Mouse (Mus musculus) hindbrain, embryonic 15.5 days (tissue): ENCODE measurements around the gene Ccnq. TPM values are rescaled to one million over a fixed set of nuclear protein-coding genes. Genes with fewer than 3 reads are reported as not detected.
"Not testable (repeated sequence)": the region's sequence is repeated elsewhere in the genome, so short reads cannot be mapped to it uniquely, and the experiment has no call there.

ENCODE experiments used
- ATAC-seq: fragments of 200-750 bp; cut with Nextera tagmentation; 2 replicates; pipeline ENCODE4 v1.8.0; 2017; ENCODE audit warnings: low read depth, moderate number of reproducible peaks, moderate TSS enrichment; ENCODE audit not compliant: low FRiP score
- H3K27ac ChIP-seq: fragments of 300-500 bp; sonication (generic); replicated peaks from 2 replicates; pipeline ENCODE4 v1.5.1; 2015; ENCODE audit warnings: mild to moderate bottlenecking, inconsistent platforms
- H3K27me3 ChIP-seq: fragments of 300-500 bp; sonication (generic); 2 replicates; pipeline ENCODE4 v1.6.1; 2015; ENCODE audit warnings: control low read depth, inconsistent platforms
- H3K36me3 ChIP-seq: fragments of 300-500 bp; sonication (generic); 2 replicates; pipeline ENCODE4 v1.6.1; 2015; ENCODE audit warnings: control low read depth, inconsistent platforms
- H3K4me1 ChIP-seq: fragments of 300-500 bp; sonication (generic); replicated peaks from 2 replicates; pipeline ENCODE4 v1.6.1; 2015; ENCODE audit warnings: control low read depth, inconsistent platforms
- H3K4me2 ChIP-seq: fragments of 300-500 bp; sonication (generic); 2 replicates; pipeline ENCODE4 v1.6.1; 2015; ENCODE audit warnings: moderate library complexity, mild to moderate bottlenecking, inconsistent platforms
- H3K4me3 ChIP-seq: fragments of 300-500 bp; sonication (generic); 2 replicates; pipeline ENCODE4 v1.5.1; 2015; ENCODE audit warnings: mild to moderate bottlenecking, inconsistent platforms
- H3K9ac ChIP-seq: fragments of 300-500 bp; sonication (generic); 2 replicates; pipeline ENCODE4 v1.6.1; 2015; ENCODE audit warnings: inconsistent platforms
- H3K9me3 ChIP-seq: fragments of 300-500 bp; sonication (generic); 2 replicates; pipeline ENCODE4 v1.6.1; 2016; ENCODE audit warnings: control low read depth, inconsistent platforms
- WGBS: fragments of 180-500 bp; shearing (Covaris S2); methylation state at CpG from one replicate; pipeline ENCODE4 v1.1.7; 2015; 5-methylcytosine and 5-hydroxymethylcytosine counted together
- polyA plus RNA-seq: library from polyadenylated mRNA; unstranded; fragments of >200 nt; fragmentation: Nextera tagmentation; extraction: Ambion mirVana; gene quantifications from 2 replicates; pipeline ENCODE4 v1.2.1, GENCODE M21; 2015

Gene Ccnq
- polyA plus RNA-seq, 1 experiment from 2014 or later = 28.0 TPM

- not testable (repeated sequence) for H3K4me3 ChIP-seq, H3K4me2 ChIP-seq, ATAC-seq, H3K9ac ChIP-seq, H3K27me3 ChIP-seq, H3K9me3 ChIP-seq, H3K27ac ChIP-seq, H3K36me3 ChIP-seq
- peaks cover 11% of the 10 kb centered on the region for H3K4me1 ChIP-seq
- WGBS = 80% methylated on average over 1 of the region's 1 CpGs
Measured at GRCm38 (mm10) chr11:78754177-78754576, 2.6 kb upstream of the Ccnq start.

DNA sequence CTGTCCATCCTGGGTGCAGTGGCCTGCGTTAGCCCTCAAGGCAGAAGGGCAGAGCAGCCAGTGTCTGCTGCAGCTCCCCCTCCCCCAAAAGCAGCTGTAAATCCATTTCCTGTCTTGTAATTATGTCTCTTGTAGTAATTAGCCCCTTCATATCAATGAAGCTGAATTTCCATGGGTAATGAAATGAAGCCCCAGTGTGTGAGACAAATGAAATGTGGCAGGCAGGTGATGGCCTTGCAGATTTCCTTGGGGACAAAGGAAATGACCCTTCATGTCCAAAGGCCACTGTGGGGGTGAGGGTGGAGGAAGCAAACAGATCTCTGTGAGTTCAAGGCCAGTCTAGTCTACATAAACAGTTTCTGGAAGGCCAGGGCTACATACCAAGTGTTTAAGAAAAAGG is 1.7 kb upstream of the Ccnq start:
- Histone ChIP-seq H3K27me3 (no peaks in the 10 kb centered on the region), H3K4me1 (peaks cover 11% of the 10 kb centered on the region), H3K4me3 (no peak overlapping the region), H3K9me3 (no peaks in the 10 kb centered on the region), H3K36me3 (no peaks in the 10 kb centered on the region), H3K9ac (no peak overlapping the region), H3K27ac (no peak overlapping the region), H3K4me2 (no peak overlapping the region)
- whole genome bisulfite sequencing = 74% methylated on average over 1 of the region's 1 CpGs
- ATAC-seq = no peak

DNA sequence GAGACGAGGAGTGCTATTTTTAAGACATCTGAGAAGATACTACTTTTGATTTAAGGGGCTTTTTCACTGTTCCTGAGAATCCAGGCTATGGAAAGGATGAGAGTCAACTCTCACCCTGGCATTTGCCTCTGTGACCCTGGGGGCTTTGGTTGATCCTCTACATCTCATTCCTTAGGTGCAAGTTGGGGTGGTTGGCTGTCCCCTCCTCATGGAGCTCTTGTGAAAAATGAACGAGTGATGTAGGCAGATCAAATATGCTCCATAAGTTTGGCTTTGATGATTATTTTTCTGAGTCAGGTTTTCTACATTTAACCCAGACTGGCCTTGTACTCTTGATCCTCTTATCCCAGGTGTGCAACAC is 294 bp upstream of the Ccnq start:
- H3K4me1 ChIP-seq = peaks cover 11% of the 10 kb centered on the region
- H3K27me3 ChIP-seq = no peaks in the 10 kb centered on the region
- 9% methylated on average over 2 of the region's 2 CpGs for WGBS
- no peaks in the 10 kb centered on the region for H3K9me3 ChIP-seq
- H3K27ac ChIP-seq = peak overlapping the region; percentile 86
- H3K4me2 ChIP-seq = peak overlapping the region; percentile 67
- no peak; the same call in 1 of the 2 replicates for ATAC-seq
- H3K36me3 ChIP-seq = no peaks in the 10 kb centered on the region
- peak overlapping the region; percentile 62 for H3K9ac ChIP-seq
- H3K4me3 ChIP-seq = peak overlapping the region; percentile 58

DNA sequence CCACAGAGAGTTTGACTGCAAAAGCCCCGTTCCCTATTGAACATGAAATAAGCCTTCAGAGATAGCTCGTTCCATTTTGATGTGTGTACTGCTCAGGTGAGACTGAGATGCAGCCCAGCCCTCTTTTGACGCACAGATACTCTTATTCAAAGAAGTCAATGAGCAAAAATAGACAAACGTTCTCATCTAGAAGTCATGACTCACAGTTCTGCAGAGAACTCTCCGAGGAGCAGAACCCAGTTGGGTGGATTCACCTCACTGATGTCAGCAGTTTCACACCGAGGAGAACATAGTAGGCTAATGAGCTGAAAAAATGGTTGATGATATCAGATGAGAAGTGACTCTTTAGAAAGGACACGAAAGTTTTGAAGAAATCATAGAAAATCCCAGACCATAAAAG is 5.3 kb downstream of the Ccnq start:
- no peak overlapping the region for H3K27ac ChIP-seq
- H3K4me1 ChIP-seq = peaks cover 12% of the 10 kb centered on the region
- no peak overlapping the region for H3K4me3 ChIP-seq
- H3K9ac ChIP-seq = no peak overlapping the region
- no peaks in the 10 kb centered on the region for H3K9me3 ChIP-seq
- no peaks in the 10 kb centered on the region for H3K27me3 ChIP-seq
- no peak for ATAC-seq
- WGBS = 91% methylated on average over 7 of the region's 7 CpGs
- no peaks in the 10 kb centered on the region for H3K36me3 ChIP-seq
- no peak overlapping the region for H3K4me2 ChIP-seq

DNA sequence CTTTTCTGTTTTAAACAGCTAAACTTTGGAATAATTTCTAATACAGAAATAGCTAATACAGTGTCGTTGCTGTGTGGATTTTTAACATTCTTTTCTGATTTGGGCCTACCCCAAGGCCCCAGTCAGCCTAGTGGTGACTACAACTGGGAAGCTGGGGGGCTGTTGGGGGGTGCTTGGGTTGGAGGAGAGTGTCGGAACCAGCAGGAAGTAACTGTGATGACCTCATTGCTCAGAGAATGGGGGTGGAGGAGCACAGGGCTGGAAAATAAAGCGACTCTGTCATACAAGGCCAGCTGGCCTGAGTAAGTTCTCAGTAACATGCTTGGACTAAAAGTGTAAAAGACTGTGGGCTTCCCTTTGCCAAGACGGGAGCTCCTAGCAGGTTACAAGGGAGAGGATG is 6.1 kb downstream of the Ccnq start:
- no peaks in the 10 kb centered on the region for H3K36me3 ChIP-seq
- WGBS = 72% methylated on average over 4 of the region's 4 CpGs
- no peak overlapping the region for H3K4me2 ChIP-seq
- no peak for ATAC-seq
- peaks cover 7% of the 10 kb centered on the region for H3K4me1 ChIP-seq
- H3K27ac ChIP-seq = no peak overlapping the region
- no peak overlapping the region for H3K4me3 ChIP-seq
- H3K9ac ChIP-seq = no peak overlapping the region
- no peaks in the 10 kb centered on the region for H3K9me3 ChIP-seq
- no peaks in the 10 kb centered on the region for H3K27me3 ChIP-seq

GRCm38 (mm10) chr11:78742461-78742860 is 9.1 kb downstream of the Ccnq start:
- 0 out of 2 replicates have a peak, but pooled peaks cover 6% of the 10 kb centered on the region for H3K4me1 ChIP-seq
- no peak for ATAC-seq
- WGBS = 68% methylated on average over 3 of the region's 3 CpGs
- H3K9ac ChIP-seq = no peak overlapping the region
- no peak overlapping the region for H3K4me2 ChIP-seq
- no peak overlapping the region for H3K4me3 ChIP-seq
- H3K27me3 ChIP-seq = peaks cover 5% of the 10 kb centered on the region; the same call in 1 of the 2 replicates
- H3K36me3 ChIP-seq = no peaks in the 10 kb centered on the region
- H3K9me3 ChIP-seq = no peaks in the 10 kb centered on the region
- H3K27ac ChIP-seq = no peak overlapping the region

GRCm38 (mm10) chr11:78741958-78742357 is 9.6 kb downstream of the Ccnq start:
- H3K9ac ChIP-seq = no peak overlapping the region
- ATAC-seq = no peak
- H3K9me3 ChIP-seq = no peaks in the 10 kb centered on the region
- H3K4me2 ChIP-seq = no peak overlapping the region
- 0 out of 2 replicates have a peak, but pooled peaks cover 6% of the 10 kb centered on the region for H3K4me1 ChIP-seq
- no peak overlapping the region for H3K27ac ChIP-seq
- no peak overlapping the region for H3K4me3 ChIP-seq
- 41% methylated on average over 7 of the region's 7 CpGs for WGBS
- H3K27me3 ChIP-seq = peaks cover 5% of the 10 kb centered on the region; the same call in 1 of the 2 replicates
- H3K36me3 ChIP-seq = no peaks in the 10 kb centered on the region

DNA sequence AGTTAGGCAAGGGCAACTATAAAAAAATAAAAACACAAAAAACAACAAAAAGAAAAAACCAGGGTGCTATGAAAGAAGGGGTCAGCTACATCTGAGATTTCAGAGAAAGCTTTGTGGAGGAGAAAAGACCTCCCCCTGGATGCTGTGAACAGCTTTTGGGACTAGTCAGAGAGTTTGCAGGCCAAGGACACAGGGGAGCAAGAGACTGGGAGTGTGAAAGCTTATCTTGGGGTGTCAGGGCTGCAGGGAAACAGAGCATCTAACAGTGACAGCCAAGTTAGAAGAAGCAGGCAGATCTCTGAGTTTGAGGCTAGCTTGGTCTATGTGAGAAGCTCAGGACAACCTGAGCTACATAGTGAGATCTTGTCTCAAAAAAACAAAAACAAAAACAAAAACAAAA is 12.2 kb downstream of the Ccnq start:
- H3K27me3 ChIP-seq = peaks cover 5% of the 10 kb centered on the region; the same call in 1 of the 2 replicates
- no peak overlapping the region for H3K9ac ChIP-seq
- H3K9me3 ChIP-seq = no peaks in the 10 kb centered on the region
- no peak overlapping the region for H3K27ac ChIP-seq
- no peaks in the 10 kb centered on the region for H3K36me3 ChIP-seq
- no peak overlapping the region for H3K4me2 ChIP-seq
- H3K4me1 ChIP-seq = 0 out of 2 replicates have a peak, but pooled peaks cover 6% of the 10 kb centered on the region
- no peak overlapping the region for H3K4me3 ChIP-seq
- no peak for ATAC-seq

- no peaks in the 10 kb centered on the region for H3K9me3 ChIP-seq
- 0 out of 2 replicates have a peak, but pooled peaks cover 1% of the 10 kb centered on the region for H3K4me1 ChIP-seq
- no peak overlapping the region for H3K4me2 ChIP-seq
- no peak for ATAC-seq
- H3K27ac ChIP-seq = no peak overlapping the region
- no peak overlapping the region for H3K9ac ChIP-seq
- no peak overlapping the region for H3K4me3 ChIP-seq
- H3K36me3 ChIP-seq = no peaks in the 10 kb centered on the region
- WGBS = 47% methylated on average over 3 of the region's 3 CpGs
- peaks cover 5% of the 10 kb centered on the region; the same call in 1 of the 2 replicates for H3K27me3 ChIP-seq
Measured at GRCm38 (mm10) chr11:78736877-78737408, 14.6 kb downstream of the Ccnq start.

- Histone ChIP-seq H3K36me3 (no peaks in the 10 kb centered on the region), H3K27ac (no peak overlapping the region), H3K4me2 (no peak overlapping the region), H3K4me3 (no peak overlapping the region), H3K9me3 (no peaks in the 10 kb centered on the region), H3K27me3 (peaks cover 5% of the 10 kb centered on the region; the same call in 1 of the 2 replicates), H3K9ac (no peak overlapping the region), H3K4me1 (no peaks in the 10 kb centered on the region)
- no peak for ATAC-seq
- WGBS = 92% methylated on average over 1 of the region's 1 CpGs
Measured at GRCm38 (mm10) chr11:78735168-78735567, 16.4 kb downstream of the Ccnq start.

DNA sequence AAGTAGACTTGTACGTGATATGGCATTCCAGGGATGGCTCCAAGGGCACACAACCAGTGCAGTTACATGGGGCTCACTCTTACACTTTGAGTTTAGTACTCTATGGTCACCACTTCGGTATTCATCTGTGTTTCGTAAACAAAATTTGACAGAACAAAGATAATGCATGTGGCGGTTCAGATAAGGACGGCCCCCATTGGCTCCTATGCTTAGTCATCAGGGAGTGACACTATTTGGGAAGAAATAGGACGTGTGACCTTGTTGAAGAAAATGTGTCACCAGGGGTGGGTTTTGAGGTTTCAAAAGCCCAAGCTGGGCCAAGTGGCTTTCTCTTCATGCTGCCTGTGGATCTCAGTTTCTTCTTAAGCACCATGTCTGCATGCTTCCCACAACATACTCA is 18.9 kb downstream of the Ccnq start:
- no peak overlapping the region for H3K9ac ChIP-seq
- no peaks in the 10 kb centered on the region for H3K27me3 ChIP-seq
- no peaks in the 10 kb centered on the region for H3K36me3 ChIP-seq
- H3K4me3 ChIP-seq = no peak overlapping the region
- H3K4me1 ChIP-seq = no peaks in the 10 kb centered on the region
- 93% methylated on average over 6 of the region's 6 CpGs for WGBS
- H3K27ac ChIP-seq = no peak overlapping the region
- H3K9me3 ChIP-seq = no peaks in the 10 kb centered on the region
- no peak for ATAC-seq
- no peak overlapping the region for H3K4me2 ChIP-seq

DNA sequence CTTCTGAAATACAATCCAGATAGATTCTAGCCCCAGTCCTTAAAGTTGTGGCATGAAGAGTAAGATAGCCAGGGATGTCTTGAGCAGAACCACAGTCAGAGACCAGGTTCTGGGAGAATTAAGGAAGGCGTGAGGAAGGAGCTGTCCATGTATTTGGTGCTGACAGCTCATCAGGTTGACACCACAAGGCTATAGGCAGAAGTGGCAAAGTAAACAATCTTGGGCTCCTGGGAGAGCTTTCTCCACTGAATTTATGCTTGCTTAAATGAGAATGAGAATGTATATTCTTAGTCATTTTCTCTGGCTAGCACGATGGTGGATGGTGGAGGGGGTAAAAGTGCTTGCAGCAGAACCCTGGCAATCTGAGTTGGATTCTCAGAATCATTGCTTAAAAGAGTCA is 20.6 kb downstream of the Ccnq start:
- H3K4me2 ChIP-seq = no peak overlapping the region
- 35% methylated on average over 2 of the region's 2 CpGs for WGBS
- no peaks in the 10 kb centered on the region for H3K27me3 ChIP-seq
- no peaks in the 10 kb centered on the region for H3K4me1 ChIP-seq
- ATAC-seq = no peak
- no peaks in the 10 kb centered on the region for H3K36me3 ChIP-seq
- no peaks in the 10 kb centered on the region for H3K9me3 ChIP-seq
- no peak overlapping the region for H3K4me3 ChIP-seq
- no peak overlapping the region for H3K9ac ChIP-seq
- H3K27ac ChIP-seq = no peak overlapping the region

GRCm38 (mm10) chr11:78728041-78728440 is 23.5 kb downstream of the Ccnq start:
- H3K9me3 ChIP-seq = no peaks in the 10 kb centered on the region
- no peaks in the 10 kb centered on the region for H3K36me3 ChIP-seq
- WGBS = 74% methylated on average over 4 of the region's 4 CpGs
- H3K27me3 ChIP-seq = no peaks in the 10 kb centered on the region
- no peak overlapping the region for H3K9ac ChIP-seq
- H3K27ac ChIP-seq = no peak overlapping the region
- H3K4me2 ChIP-seq = no peak overlapping the region
- H3K4me3 ChIP-seq = no peak overlapping the region
- no peak for ATAC-seq
- no peaks in the 10 kb centered on the region for H3K4me1 ChIP-seq
